Mouse (Mus musculus) kidney, adult 2 months (tissue): ENCODE data around the gene Ly6g6e.

ENCODE experiments used
- CTCF ChIP-seq: fragments of 200-500 bp; conservative IDR thresholded peaks from 2 replicates; pipeline ENCODE4 v1.5.1; 2011; ENCODE audit warnings: low read depth, mild to moderate bottlenecking, control low read depth, low read length, moderate library complexity, mixed read lengths; ENCODE audit not compliant: insufficient read depth, insufficient read length
- POLR2A ChIP-seq: fragments of 200-500 bp; IDR thresholded peaks from one replicate; pipeline ENCODE4 v1.6.1; 2011; ENCODE audit warnings: low read depth, low read length, control low read depth

DNA sequence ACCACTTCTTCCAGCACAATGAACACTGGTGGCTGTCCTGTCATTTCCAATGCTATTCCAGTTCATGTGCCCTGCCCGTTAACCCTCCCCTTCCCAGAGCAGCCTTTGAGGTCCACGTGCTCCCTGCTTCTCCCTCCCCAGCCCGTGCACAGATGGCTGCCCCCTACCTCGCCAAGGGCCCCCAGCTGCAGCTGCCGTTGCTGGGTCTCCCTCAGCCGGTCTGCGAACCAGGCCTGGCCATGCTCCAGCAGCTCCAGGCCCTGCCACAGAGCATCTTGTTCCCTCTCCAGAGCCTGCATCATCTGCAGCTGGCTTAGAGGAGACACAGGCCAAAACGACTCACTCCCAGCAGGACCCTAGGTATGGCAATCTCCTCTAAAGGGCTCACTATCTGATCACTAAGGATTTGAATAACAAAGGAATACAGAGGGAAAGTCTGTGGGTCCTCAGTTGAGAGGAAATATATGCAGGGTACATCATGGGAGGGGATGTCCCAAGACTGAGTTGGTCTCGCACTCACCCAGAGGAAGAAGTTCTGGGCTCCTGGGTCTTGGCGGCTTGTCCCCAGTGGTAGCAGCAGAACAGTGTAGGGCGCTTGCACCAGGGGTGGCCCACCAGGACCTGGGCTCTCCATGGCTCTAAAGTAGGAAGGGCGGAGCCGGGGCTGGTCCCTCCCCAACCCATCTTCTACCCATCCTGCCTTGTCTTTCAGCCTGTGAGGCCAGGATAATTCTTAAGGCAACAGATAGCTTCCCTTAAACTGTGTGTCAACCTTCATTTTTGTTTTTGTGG, 49.2 kb upstream of the Ly6g6e start, which contains the start of gene Sapcd1:
- TF ChIP-seq POLR2A (no peak), CTCF (no peak)
